Mouse (Mus musculus) CH12.LX (cell line): ENCODE results near the gene Stab1. TPM values are rescaled to one million over a fixed set of nuclear protein-coding genes. Genes with fewer than 3 reads are reported as not detected.

Source experiments
- DNase-seq: peaks from one replicate; pipeline ENCODE4 v3.0.0-alpha.2; 2013; ENCODE audit errors: extremely low read depth
- H3K27ac ChIP-seq: 2 replicates; pipeline ENCODE4 v1.5.1; 2012; ENCODE audit warnings: low read depth, mild to moderate bottlenecking, control low read depth, moderate library complexity; ENCODE audit not compliant: insufficient read depth
- H3K27me3 ChIP-seq: replicated peaks from 2 replicates; pipeline ENCODE3; 2012; ENCODE audit warnings: inconsistent platforms
- H3K36me3 ChIP-seq, 2 experiments: replicated peaks in 1 of 2; 2 replicates each; pipeline versions ENCODE3 to v1.6.1; 2012; ENCODE audit warnings: inconsistent platforms in 1 of 2, low read length in 1 of 2, mild to moderate bottlenecking in 1 of 2, mixed read lengths in 1 of 2, moderate library complexity in 1 of 2; ENCODE audit not compliant: control insufficient read depth in 1 of 2, insufficient read depth in 1 of 2
- H3K4me1 ChIP-seq, 2 experiments: 2 replicates each; pipeline ENCODE4 v1.6.1; 2012; ENCODE audit warnings: inconsistent platforms in 1 of 2, moderate library complexity in 1 of 2; ENCODE audit not compliant: insufficient read depth in 2 of 2, control insufficient read depth in 1 of 2
- H3K4me2 ChIP-seq: 2 replicates; pipeline ENCODE4 v1.6.1; 2012; ENCODE audit warnings: low read depth, mild to moderate bottlenecking, control low read depth; ENCODE audit not compliant: poor library complexity, insufficient read depth, severe bottlenecking
- H3K4me3 ChIP-seq, 3 experiments: fragments of 150-350 bp in 1 of 3; sonication (generic) in 1 of 3; replicated peaks in 1 of 3; 2 replicates each; pipeline versions ENCODE3 to v1.5.1; 2011 to 2012; ENCODE audit warnings: low read depth in 2 of 3, low read length in 2 of 3, mild to moderate bottlenecking in 2 of 3, moderate library complexity in 2 of 3, control low read depth in 1 of 3, improper control_type of control experiment in 1 of 3, inconsistent platforms in 1 of 3, mixed read lengths in 1 of 3; ENCODE audit not compliant: poor library complexity in 1 of 3
- H3K79me2 ChIP-seq: replicated peaks from 2 replicates; pipeline ENCODE4 v1.6.1; 2012; ENCODE audit warnings: mild to moderate bottlenecking, moderate library complexity; ENCODE audit not compliant: control insufficient read depth, poor library complexity, insufficient read depth, severe bottlenecking; ENCODE audit errors: extremely low read depth
- H3K9ac ChIP-seq: 2 replicates; pipeline ENCODE4 v1.6.1; 2012; ENCODE audit warnings: low read depth, mild to moderate bottlenecking, control low read depth, moderate library complexity; ENCODE audit not compliant: insufficient read depth
- H3K9me3 ChIP-seq: replicated peaks from 2 replicates; pipeline ENCODE3; 2012; ENCODE audit warnings: low read length, inconsistent platforms, mixed read lengths
- BHLHE40 ChIP-seq: IDR thresholded peaks from 2 replicates; pipeline ENCODE4 v1.6.1; 2011; ENCODE audit warnings: mild to moderate bottlenecking, low read depth, low read length, improper control_type of control experiment
- CHD1 ChIP-seq: IDR thresholded peaks from 2 replicates; pipeline ENCODE4 v1.6.1; 2012; ENCODE audit warnings: low read depth, low read length, improper control_type of control experiment, inconsistent platforms
- CTCF ChIP-seq, 2 experiments: IDR thresholded peaks in 1 of 2; conservative IDR thresholded peaks in 1 of 2; 2 replicates each; pipeline ENCODE4 v1.5.1; 2011 to 2012; ENCODE audit warnings: low read depth in 2 of 2, low read length in 2 of 2, improper control_type of control experiment in 1 of 2, inconsistent platforms in 1 of 2, mild to moderate bottlenecking in 1 of 2, moderate library complexity in 1 of 2
- E2F4 ChIP-seq: IDR thresholded peaks from 2 replicates; pipeline ENCODE4 v1.6.1; 2011; ENCODE audit warnings: low read depth, low read length, improper control_type of control experiment; ENCODE audit not compliant: insufficient replicate concordance
- ELF1 ChIP-seq: IDR thresholded peaks from 2 replicates; pipeline ENCODE4 v1.6.1; 2014; ENCODE audit warnings: low read depth, mild to moderate bottlenecking, inconsistent platforms, low read length, improper control_type of control experiment
- ETS1 ChIP-seq: conservative IDR thresholded peaks from 2 replicates; pipeline ENCODE4 v1.6.1; 2012; ENCODE audit warnings: low read depth, mild to moderate bottlenecking, inconsistent platforms, low read length, improper control_type of control experiment, moderate library complexity
- HCFC1 ChIP-seq: IDR thresholded peaks from 2 replicates; pipeline ENCODE4 v1.6.1; 2012; ENCODE audit warnings: low read depth, mild to moderate bottlenecking, inconsistent platforms, low read length, improper control_type of control experiment
- IRF4 ChIP-seq: IDR thresholded peaks from 2 replicates; pipeline ENCODE4 v1.6.1; 2014; ENCODE audit warnings: low read depth, mild to moderate bottlenecking, inconsistent platforms, low read length, improper control_type of control experiment
- JUN ChIP-seq: IDR thresholded peaks from 2 replicates; pipeline ENCODE4 v1.6.1; 2011; ENCODE audit warnings: low read depth, mild to moderate bottlenecking, low read length, improper control_type of control experiment, moderate library complexity; ENCODE audit not compliant: insufficient read depth
- JUND ChIP-seq: conservative IDR thresholded peaks from 2 replicates; pipeline ENCODE4 v1.6.1; 2011; ENCODE audit warnings: low read depth, low read length, improper control_type of control experiment
- KAT2A ChIP-seq: IDR thresholded peaks from 2 replicates; pipeline ENCODE4 v1.6.1; 2012; ENCODE audit warnings: low read length, improper control_type of control experiment, inconsistent platforms; ENCODE audit not compliant: insufficient replicate concordance
- MXI1 ChIP-seq: IDR thresholded peaks from 2 replicates; pipeline ENCODE4 v1.6.1; 2011; ENCODE audit warnings: mild to moderate bottlenecking, low read depth, low read length, improper control_type of control experiment
- MYC ChIP-seq: IDR thresholded peaks from 2 replicates; pipeline ENCODE4 v1.6.1; 2011; ENCODE audit warnings: low read depth, mild to moderate bottlenecking, improper control_type of control experiment, low read length
- NELFE ChIP-seq: IDR thresholded peaks from 2 replicates; pipeline ENCODE4 v1.6.1; 2011; ENCODE audit warnings: low read depth, low read length, improper control_type of control experiment
- POLR2A ChIP-seq: IDR thresholded peaks from 2 replicates; pipeline ENCODE4 v1.6.1; 2011; ENCODE audit warnings: low read depth, mild to moderate bottlenecking, improper control_type of control experiment, low read length
- POLR2AphosphoS2 ChIP-seq: IDR thresholded peaks from 2 replicates; pipeline ENCODE4 v1.6.1; 2011; ENCODE audit warnings: low read depth, low read length, improper control_type of control experiment
- RAD21 ChIP-seq: IDR thresholded peaks from 2 replicates; pipeline ENCODE4 v1.6.1; 2011; ENCODE audit warnings: low read depth, mild to moderate bottlenecking, low read length, improper control_type of control experiment, moderate library complexity
- RCOR1 ChIP-seq: conservative IDR thresholded peaks from 2 replicates; pipeline ENCODE4 v1.6.1; 2012; ENCODE audit warnings: low read depth, mild to moderate bottlenecking, inconsistent platforms, low read length, improper control_type of control experiment
- TCF12 ChIP-seq: IDR thresholded peaks from 2 replicates; pipeline ENCODE4 v1.6.1; 2014; ENCODE audit warnings: low read depth, mild to moderate bottlenecking, inconsistent platforms, low read length, improper control_type of control experiment
- USF1 ChIP-seq: IDR thresholded peaks from 2 replicates; pipeline ENCODE4 v1.6.1; 2014; ENCODE audit warnings: low read depth, mild to moderate bottlenecking, inconsistent platforms, low read length, improper control_type of control experiment
- USF2 ChIP-seq: conservative IDR thresholded peaks from 2 replicates; pipeline ENCODE4 v1.6.1; 2011; ENCODE audit warnings: low read depth, low read length, improper control_type of control experiment
- dilution Hi-C: fragments of 300-500 bp; cut with MboI; formaldehyde crosslinking; loops from 2 replicates; pipeline ENCODE4 v1.14.3; 2020; ENCODE audit warnings: low sequenced_read_pairs; ENCODE audit not compliant: extremely low pct_unique_long_range_greater_than_20kb, extremely low pct_ligation_motif_present
- in situ Hi-C: fragments of 300-500 bp; cut with MboI; formaldehyde crosslinking; loops from 3 replicates; pipeline ENCODE4 v1.14.3; 2019; ENCODE audit warnings: low sequenced_read_pairs, low pct_ligation_motif_present, low pct_unique_long_range_greater_than_20kb, mixed read lengths
- polyA plus RNA-seq: library from polyadenylated mRNA; unstranded; fragments of >175 nt; gene quantifications from 2 replicates; pipeline ENCODE4 v1.2.1, GENCODE M21; 2012; ENCODE audit warnings: low read depth; ENCODE audit not compliant: insufficient read length
- total RNA-seq, 2 experiments: library from RNA; depleted of rRNA; stranded (reverse); fragments of 300-350 nt in 1 of 2; fragments of >200 nt in 1 of 2; gene quantifications; 2 replicates each; pipeline ENCODE4 v1.2.3; 2012 to 2014

The Stab1 gene
- total and polyA plus RNA-seq, 3 experiments, result 3.9 to 11.2 (median 5.8) TPM

DNA sequence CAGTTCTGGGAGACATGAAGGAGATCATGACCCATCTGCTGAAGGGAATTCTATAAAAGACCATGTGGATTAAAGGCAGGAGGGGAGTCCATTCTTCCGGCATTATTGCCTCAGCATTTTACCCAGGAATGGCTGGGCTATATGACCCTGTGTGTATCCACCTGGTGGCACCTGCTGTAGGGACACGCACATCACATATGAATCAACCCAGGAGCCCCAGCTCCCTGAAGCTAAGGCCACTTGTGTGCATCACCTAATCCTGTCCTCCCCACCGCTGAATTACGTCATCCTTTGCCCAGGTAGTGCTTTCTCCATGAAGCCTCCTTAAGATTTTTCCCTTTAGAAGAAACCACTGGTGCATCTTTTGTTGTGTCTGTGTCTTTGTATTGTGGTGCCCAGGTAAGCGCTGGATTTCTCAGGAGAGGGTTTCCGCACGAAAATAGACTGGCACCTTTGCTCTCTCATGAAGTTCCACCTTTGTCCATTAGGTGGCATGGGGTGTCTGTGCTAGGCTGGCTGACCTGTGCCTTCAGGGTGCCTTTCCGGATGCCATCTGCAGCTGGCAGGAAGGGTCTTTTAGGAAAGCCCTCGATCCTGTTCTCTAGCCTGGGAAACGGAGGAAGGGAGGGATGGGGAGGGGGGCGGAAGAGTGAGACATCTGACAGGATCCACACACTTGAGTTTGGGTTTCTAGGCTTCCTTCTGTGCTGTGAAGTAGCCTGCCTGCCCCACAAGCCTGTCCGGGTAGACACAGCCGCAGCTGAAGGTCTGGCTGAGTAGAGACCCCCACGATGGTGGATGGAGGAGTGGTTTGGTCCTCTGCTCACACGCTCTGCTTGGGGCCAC lies 46.9 kb upstream of the Stab1 start (continued):
- TF ChIP-seq MXI1 (no peak), HCFC1 (peak; percentile 36; the same call in 1 of the 2 replicates), POLR2A (no peak), USF2 (no peak), CHD1 (no peak), POLR2AphosphoS2 (no peak), E2F4 (no peak), NELFE (peak; percentile 49; the same call in 1 of the 2 replicates), ETS1 (no peak), IRF4 (0 out of 2 replicates have a peak, but pooled peaks have one; percentile 14), JUND (no peak), RAD21 (peak; percentile 95), RCOR1 (no peak), KAT2A (no peak), JUN (no peak)
- TF ChIP-seq, all 38 proteins: peak for 15

DNA sequence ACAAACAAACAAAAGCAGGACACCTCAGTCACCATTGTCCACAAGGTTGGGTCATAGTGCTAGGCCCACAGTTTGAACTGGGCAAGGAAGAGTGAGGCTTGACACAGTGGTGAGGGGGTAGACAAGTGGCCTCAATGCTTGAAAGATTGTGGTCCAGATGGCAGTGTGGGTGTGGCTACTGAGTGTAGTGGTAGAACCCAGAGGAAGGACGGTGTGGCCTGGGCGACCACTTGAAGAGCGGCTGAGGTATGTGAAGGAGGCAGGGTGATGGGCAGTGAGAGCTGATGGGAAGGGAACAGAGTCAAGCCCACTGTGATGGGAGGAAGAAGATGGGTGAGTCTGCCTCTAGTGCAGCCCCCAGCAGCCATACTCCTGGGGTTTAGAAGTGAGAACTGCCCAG lies 46.2 kb upstream of the Stab1 start:
- dilution Hi-C loops, result no loop called here
- Histone ChIP-seq H3K9ac (no peak overlapping the region), H3K36me3 (no peaks in the 10 kb centered on the region)

DNA sequence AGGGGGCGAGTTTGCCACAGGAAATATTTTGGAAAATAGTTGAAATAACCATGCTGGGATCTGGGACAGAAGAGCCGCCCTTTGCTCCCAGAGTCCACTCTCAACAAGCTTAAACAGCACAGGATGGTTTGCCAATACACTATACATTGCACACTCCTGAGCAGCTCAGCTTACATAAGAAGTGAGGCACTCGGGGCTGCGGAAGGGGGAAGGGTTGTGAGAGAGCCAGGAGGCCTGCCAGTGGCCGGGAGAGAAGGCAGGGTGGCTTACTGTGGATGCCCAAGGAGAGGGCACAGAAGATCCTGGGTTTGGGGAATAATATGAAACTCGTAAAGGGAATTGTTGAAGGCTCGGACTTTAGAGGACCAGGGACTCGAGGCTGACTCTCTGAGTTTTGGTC lies 45.4 kb upstream of the Stab1 start:
- in situ Hi-C loops (no loop called here), dilution Hi-C loops (no loop called here)
- H3K27ac ChIP-seq, result no peak overlapping the region
- H3K4me2 ChIP-seq, result no peak overlapping the region
- no peak overlapping the region for H3K9ac ChIP-seq
- H3K79me2 ChIP-seq, result no peaks in the 10 kb centered on the region
- H3K36me3 ChIP-seq, result no peaks in the 10 kb centered on the region
- H3K4me1 ChIP-seq, result peaks cover 12 to 30% of the 10 kb centered on the region in 2 experiments
- DNase-seq, result no peak
- no peak for TF ChIP-seq TCF12
- no peak for TF ChIP-seq USF1
- no peak for TF ChIP-seq CTCF (conservative IDR thresholded peaks at IDR 0.05 in 1 of 2, IDR thresholded peaks at IDR 0.05 in 1 of 2; ENCODE audit: low read depth in 2 of 2, low read length in 2 of 2)
- no peak for TF ChIP-seq RAD21
- no peak for TF ChIP-seq MYC
- no peak for TF ChIP-seq ELF1
- TF ChIP-seq, all 38 proteins: peak for 0
- peaks cover 14% of the 10 kb centered on the region for H3K27me3 ChIP-seq
- H3K9me3 ChIP-seq, result no peaks in the 10 kb centered on the region
- no peak overlapping the region for H3K4me3 ChIP-seq

More for the DNA sequence above, 46.2 kb upstream of the Stab1 start:
- no peak overlapping the region for H3K27ac ChIP-seq
- in situ Hi-C loops, result loop anchor here (5.0 kb wide), 1 partner anchor 38 kb away; the partner anchor contains the start of genes Bap1 and Phf7
- no peak for TF ChIP-seq BHLHE40
- H3K4me1 ChIP-seq, result peaks cover 12 to 30% of the 10 kb centered on the region in 2 experiments
- no peaks in the 10 kb centered on the region for H3K9me3 ChIP-seq
- peaks cover 14% of the 10 kb centered on the region for H3K27me3 ChIP-seq
- H3K4me3 ChIP-seq, result no peak overlapping the region
- H3K79me2 ChIP-seq, result no peaks in the 10 kb centered on the region
- no peak for DNase-seq
- H3K4me2 ChIP-seq, result no peak overlapping the region
